Mouse (Mus musculus): ENCODE data around the gene 4933427I04Rik.

DNA sequence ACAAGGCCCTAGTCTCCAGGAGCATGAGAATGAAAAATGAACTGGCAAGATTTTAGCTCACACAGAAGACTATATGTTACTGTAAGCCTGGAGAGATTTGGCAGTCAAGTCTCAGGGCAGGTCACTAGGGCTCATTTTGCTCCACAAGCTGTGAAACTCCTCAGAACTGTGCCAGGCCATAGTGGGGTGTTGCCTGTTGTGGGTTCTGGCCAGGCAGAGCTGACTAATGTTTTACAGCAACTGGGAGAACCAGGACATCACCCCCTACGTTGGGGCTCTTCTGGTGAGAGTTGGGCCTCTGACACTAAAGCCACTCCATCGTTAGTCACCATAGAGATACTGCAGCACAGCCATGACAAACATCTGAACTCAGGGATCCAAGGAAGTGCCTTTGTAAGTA, 324 bp downstream of the 4933427I04Rik start:
- TF ChIP-seq MAZ (IDR thresholded peaks at IDR 0.05; ENCODE audit: low read depth, low read length) (no peak), ETS1 (IDR thresholded peaks at IDR 0.05; ENCODE audit: low read depth, low read length) (no peak), UBTF (IDR thresholded peaks at IDR 0.05; ENCODE audit: borderline replicate concordance, insufficient read depth, low read depth, low read length) (no peak), EP300 (IDR thresholded peaks at IDR 0.05; ENCODE audit: low read depth in 1 of 2, low read length in 2 of 2) (no peak), MXI1 (IDR thresholded peaks at IDR 0.05; ENCODE audit: low read depth, low read length) (no peak), TBP (IDR thresholded peaks at IDR 0.05; ENCODE audit: low read depth, low read length) (no peak), MAFK (IDR thresholded peaks at IDR 0.05; ENCODE audit: borderline replicate concordance, low read depth, low read length) (no peak), TCF12 (IDR thresholded peaks at IDR 0.05; ENCODE audit: low read depth, low read length) (no peak), MEF2A (IDR thresholded peaks at IDR 0.05; ENCODE audit: extremely low read depth, insufficient replicate concordance, low read depth, low read length, poor library complexity, severe bottlenecking) (no peak), MYC (IDR thresholded peaks at IDR 0.05; ENCODE audit: low read depth, low read length) (no peak), CTCF (IDR thresholded peaks at IDR 0.05 in 2 of 3, conservative IDR thresholded peaks at IDR 0.05 in 1 of 3; ENCODE audit: control insufficient read depth in 1 of 3, insufficient read depth in 1 of 3, low read depth in 2 of 3, low read length in 3 of 3, poor library complexity in 1 of 3, severe bottlenecking in 1 of 3) (no peak)
